9 mouse cellular contexts compared by ENCODE assay signal in genomic region chr4:135565400-135565799, GRCm38 (mm10). TPM values are rescaled to one million over a fixed set of nuclear protein-coding genes. Genes with fewer than 3 reads are reported as not detected.
DNase-seq lines count a peak whose midpoint lies in the region.
"Had no signal": no experiment of that assay in that cellular context is flagged by ENCODE, and none has a peak within 500 bp of the region (broad histone marks: within the 10 kb centered on the region; RNA-seq: fewer than 3 reads in every experiment).

No protein-coding gene starts in this region.

- intact Hi-C loops in heart, postnatal 10 days (cut with DNase I), result no loop called here

- DNase-seq in spleen, postnatal 36 days (ENCODE audit: low spot score in 2 of 2), result peak; percentile 13 to 17
- DNase-seq in spleen, adult 18-20 months, result no peak
- DNase-seq in heart, postnatal 10 days, result peak; percentile 87 to 91
- peak; percentile 38 to 61 for DNase-seq in kidney, postnatal 36 days
- peak; percentile 73 for DNase-seq in testis, postnatal 10 days (ENCODE audit: low spot score)
- no peak for DNase-seq in T-cell, adult 2 months (ENCODE audit: low spot score)
- no peak for DNase-seq in frontal cortex, postnatal 25 days (ENCODE audit: low spot score in 2 of 2)
- DNase-seq in thymus, postnatal 10 days (ENCODE audit: low spot score in 2 of 2), result no peak
- DNase-seq: cerebellum, adult 18-20 months had no signal

RNA-seq across cellular contexts. Expression of gene Grhl3, which starts 8.0 kb away (rescaled TPM):
- under 1 TPM; 0.27 to 0.43 TPM for total RNA-seq in heart, postnatal 10 days (2021)

Comparison
In these comparisons a context has a peak if more than half of its experiments do, and no peak if none do; other contexts are left out.
1. DNase-seq: peak in spleen, postnatal 36 days (2 of 2), heart, postnatal 10 days (2 of 2), kidney, postnatal 36 days (2 of 2) and testis, postnatal 10 days (single experiment); none in spleen, adult 18-20 months (0 of 2), T-cell, adult 2 months (single experiment), frontal cortex, postnatal 25 days (0 of 2) and thymus, postnatal 10 days (0 of 2).